Mouse (Mus musculus) cortical plate, adult 2 months (tissue): ENCODE data around the gene Gng2.

ENCODE experiments used
- CTCF ChIP-seq: fragments of 200-500 bp; IDR thresholded peaks from 2 replicates; pipeline ENCODE4 v1.5.1; 2011; ENCODE audit warnings: mild to moderate bottlenecking, control low read depth, low read length; ENCODE audit not compliant: insufficient read depth; ENCODE audit errors: extremely low read depth
- POLR2A ChIP-seq: fragments of 200-500 bp; IDR thresholded peaks from 2 replicates; pipeline ENCODE4 v1.6.1; 2011; ENCODE audit warnings: mild to moderate bottlenecking, low read length, control low read depth; ENCODE audit not compliant: insufficient read depth; ENCODE audit errors: extremely low read depth

DNA sequence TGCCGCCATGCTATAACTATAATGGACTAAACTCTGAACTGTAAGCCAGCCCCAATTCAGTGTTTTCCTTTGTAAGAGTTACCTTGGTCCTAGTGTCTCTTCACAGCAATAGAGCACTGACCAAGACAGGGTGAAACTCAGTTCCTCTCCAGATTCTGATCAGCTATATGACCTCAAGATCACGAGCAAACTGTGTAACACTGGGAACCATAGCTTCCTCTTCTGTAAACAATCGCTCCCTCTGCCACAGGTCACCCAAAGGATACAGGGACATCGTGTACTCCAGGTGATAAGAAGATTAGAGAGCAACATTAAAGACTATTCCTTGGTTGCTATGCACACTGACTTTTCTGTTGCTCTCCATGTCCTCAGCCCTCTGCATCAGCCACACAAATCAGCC is 26.6 kb downstream of the Gng2 start:
- TF ChIP-seq CTCF (no peak), POLR2A (no peak)
